Mouse (Mus musculus) frontal cortex, adult (tissue): ENCODE measurements around the gene Teddm2.

Experiments used
- ATAC-seq: cut with Nextera tagmentation; 2 replicates; pipeline ENCODE4 v1.9.2; 2017; ENCODE audit warnings: mild to moderate bottlenecking, moderate library complexity, mixed read lengths; ENCODE audit not compliant: low TSS enrichment

Teddm2 gene

GRCm38 (mm10) chr1:153899731-153900380 is at the start of gene Teddm2, which contains the start of gene Glul:
Gene Teddm2 (minus strand): TSS chr1:153900228.
Gene Glul (plus strand): TSS chr1:153899944.
- ATAC-seq, result peak; percentile 72

- ATAC-seq, result peak; percentile 83
Measured at GRCm38 (mm10) chr1:153947837-153948236, 47.8 kb upstream of the Teddm2 start.

- no peak for ATAC-seq
Measured at GRCm38 (mm10) chr1:153946971-153947370, 46.9 kb upstream of the Teddm2 start.

- no peak for ATAC-seq
Measured at GRCm38 (mm10) chr1:153945181-153945580, 45.2 kb upstream of the Teddm2 start.

- ATAC-seq, result peak; percentile 99
Measured at GRCm38 (mm10) chr1:153940986-153941385, 41.0 kb upstream of the Teddm2 start.

GRCm38 (mm10) chr1:153937025-153937424 is 37.0 kb upstream of the Teddm2 start:
- no peak for ATAC-seq

GRCm38 (mm10) chr1:153935844-153936380 is 35.9 kb upstream of the Teddm2 start:
- ATAC-seq, result no peak; the same call in 1 of the 2 replicates

- ATAC-seq, result no peak
Measured at GRCm38 (mm10) chr1:153933772-153934171, 33.7 kb upstream of the Teddm2 start.

GRCm38 (mm10) chr1:153930431-153930830 is 30.4 kb upstream of the Teddm2 start:
- no peak for ATAC-seq

- no peak for ATAC-seq
Measured at GRCm38 (mm10) chr1:153924395-153925385, 24.7 kb upstream of the Teddm2 start.

GRCm38 (mm10) chr1:153922571-153923021 is 22.6 kb upstream of the Teddm2 start:
- no peak for ATAC-seq

- no peak for ATAC-seq
Measured at GRCm38 (mm10) chr1:153921642-153922041, 21.6 kb upstream of the Teddm2 start.

GRCm38 (mm10) chr1:153918521-153919206 is 18.6 kb upstream of the Teddm2 start:
- ATAC-seq, result peak; percentile 64

- ATAC-seq, result no peak
Measured at GRCm38 (mm10) chr1:153913869-153914268, 13.8 kb upstream of the Teddm2 start.

GRCm38 (mm10) chr1:153911276-153911795 is 11.3 kb upstream of the Teddm2 start:
- ATAC-seq, result no peak

- ATAC-seq, result peak; percentile 35; the same call in 1 of the 2 replicates
Measured at GRCm38 (mm10) chr1:153910423-153910822, 10.4 kb upstream of the Teddm2 start.

GRCm38 (mm10) chr1:153909963-153910291 is 9.9 kb upstream of the Teddm2 start:
- ATAC-seq, result no peak

- ATAC-seq, result no peak
Measured at GRCm38 (mm10) chr1:153909213-153909962, 9.4 kb upstream of the Teddm2 start.

- no peak for ATAC-seq
Measured at GRCm38 (mm10) chr1:153908741-153909140, 8.7 kb upstream of the Teddm2 start.

GRCm38 (mm10) chr1:153908208-153908607 is 8.2 kb upstream of the Teddm2 start:
- no peak for ATAC-seq

GRCm38 (mm10) chr1:153905884-153906283 is 5.9 kb upstream of the Teddm2 start:
- no peak for ATAC-seq
